Mouse (Mus musculus) kidney, embryonic 15.5 days (tissue): ENCODE measurements around the gene Afap1. TPM values are rescaled to one million over a fixed set of nuclear protein-coding genes. Genes with fewer than 3 reads are reported as not detected.

Experiments
- ATAC-seq: fragments of 200-750 bp; cut with Nextera tagmentation; replicated peaks from 2 replicates; pipeline ENCODE4 v1.8.0; 2017; ENCODE audit warnings: moderate TSS enrichment; ENCODE audit not compliant: low FRiP score
- H3K27ac ChIP-seq: fragments of 300-500 bp; sonication (generic); 2 replicates; pipeline ENCODE4 v1.5.1; 2015; ENCODE audit warnings: mild to moderate bottlenecking, inconsistent platforms
- H3K27me3 ChIP-seq: fragments of 300-500 bp; sonication (generic); 2 replicates; pipeline ENCODE4 v1.6.1; 2015; ENCODE audit warnings: inconsistent platforms
- H3K36me3 ChIP-seq: fragments of 300-500 bp; sonication (generic); 2 replicates; pipeline ENCODE4 v1.6.1; 2015; ENCODE audit warnings: inconsistent platforms
- H3K4me1 ChIP-seq: fragments of 300-500 bp; sonication (generic); 2 replicates; pipeline ENCODE4 v1.6.1; 2015; ENCODE audit warnings: inconsistent platforms
- H3K4me2 ChIP-seq: fragments of 300-500 bp; sonication (generic); 2 replicates; pipeline ENCODE4 v1.6.1; 2015; ENCODE audit warnings: moderate library complexity, mild to moderate bottlenecking, inconsistent platforms
- H3K4me3 ChIP-seq: fragments of 300-500 bp; sonication (generic); replicated peaks from 2 replicates; pipeline ENCODE4 v1.5.1; 2015; ENCODE audit warnings: mild to moderate bottlenecking, inconsistent platforms
- H3K9ac ChIP-seq: fragments of 300-500 bp; sonication (generic); 2 replicates; pipeline ENCODE4 v1.6.1; 2015; ENCODE audit warnings: mild to moderate bottlenecking, inconsistent platforms
- H3K9me3 ChIP-seq: fragments of 300-500 bp; sonication (generic); replicated peaks from 2 replicates; pipeline ENCODE4 v1.6.1; 2016; ENCODE audit warnings: inconsistent platforms
- WGBS: fragments of 180-500 bp; shearing (Covaris S2); methylation state at CpG from one replicate; pipeline ENCODE4 v1.1.7; 2015; ENCODE audit warnings: mixed read lengths; 5-methylcytosine and 5-hydroxymethylcytosine counted together
- polyA plus RNA-seq: library from polyadenylated mRNA; unstranded; fragments of >200 nt; fragmentation: Nextera tagmentation; extraction: Ambion mirVana; gene quantifications from 2 replicates; pipeline ENCODE4 v1.2.1, GENCODE M21; 2015

The Afap1 gene
- polyA plus RNA-seq, 1 experiment from 2014 or later: 25.4 TPM

DNA sequence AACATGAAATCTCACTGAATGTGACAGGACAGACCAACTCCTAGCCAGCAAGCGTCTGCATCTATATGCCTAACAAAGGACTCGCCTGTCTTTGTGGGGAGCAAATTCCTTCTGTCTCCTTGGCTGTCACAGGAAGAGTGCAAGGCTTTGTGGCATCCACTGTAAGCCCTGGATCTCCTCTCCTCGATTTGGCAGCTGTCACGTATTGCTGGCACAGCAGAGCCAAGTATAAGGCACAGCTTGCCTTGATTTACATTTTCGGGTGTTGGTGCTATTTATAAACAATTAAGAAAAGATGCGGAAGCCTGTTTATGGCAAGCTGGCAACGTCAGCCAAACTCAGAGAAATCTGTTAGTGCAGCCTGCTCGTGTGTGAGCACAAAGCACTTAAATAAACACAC, 25.3 kb downstream of the Afap1 start:
- no peak overlapping the region for H3K9ac ChIP-seq
- H3K4me2 ChIP-seq: no peak overlapping the region
- 24% methylated on average over 8 of the region's 8 CpGs for WGBS
- no peak for ATAC-seq
- H3K9me3 ChIP-seq: no peaks in the 10 kb centered on the region
- H3K36me3 ChIP-seq: no peaks in the 10 kb centered on the region
- peaks cover 92% of the 10 kb centered on the region for H3K4me1 ChIP-seq
- H3K27ac ChIP-seq: peak overlapping the region; percentile 63
- H3K27me3 ChIP-seq: no peaks in the 10 kb centered on the region
- no peak overlapping the region for H3K4me3 ChIP-seq

GRCm38 (mm10) chr5:35920076-35920475, 27.0 kb downstream of the Afap1 start:
- no peak overlapping the region for H3K4me3 ChIP-seq

DNA sequence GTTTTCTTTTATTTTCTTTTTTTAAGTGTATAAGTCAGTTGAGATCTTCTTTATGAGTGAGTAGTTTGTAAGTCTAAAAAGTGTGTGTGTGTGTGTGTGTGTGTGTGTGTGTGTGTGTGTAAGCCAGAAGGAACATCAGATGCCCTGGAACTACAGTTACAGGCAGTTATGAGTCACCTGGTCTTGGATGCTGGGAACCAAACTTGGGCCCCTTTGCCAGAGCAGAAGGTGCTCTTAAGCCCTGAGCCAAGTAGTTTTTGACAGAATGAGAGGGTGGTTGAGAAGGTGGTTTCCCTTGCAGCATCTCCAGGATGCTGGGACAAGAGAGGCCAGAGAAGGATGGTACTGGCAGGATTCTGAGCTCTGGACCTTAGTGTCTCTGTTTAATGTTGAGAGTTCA, 27.4 kb downstream of the Afap1 start:
- no peak overlapping the region for H3K4me3 ChIP-seq
- H3K4me1 ChIP-seq: peaks cover 94% of the 10 kb centered on the region
- no peak for ATAC-seq
- no peaks in the 10 kb centered on the region for H3K36me3 ChIP-seq
- H3K27ac ChIP-seq: peak overlapping the region; percentile 92
- no peaks in the 10 kb centered on the region for H3K9me3 ChIP-seq
- no peak overlapping the region for H3K4me2 ChIP-seq
- H3K9ac ChIP-seq: no peak overlapping the region
- no peaks in the 10 kb centered on the region for H3K27me3 ChIP-seq

More at GRCm38 (mm10) chr5:35920076-35920475, 27.0 kb downstream of the Afap1 start:
- Histone ChIP-seq H3K27me3 (no peaks in the 10 kb centered on the region), H3K27ac (no peak overlapping the region), H3K36me3 (no peaks in the 10 kb centered on the region), H3K4me1 (peaks cover 94% of the 10 kb centered on the region), H3K4me2 (no peak overlapping the region), H3K9me3 (no peaks in the 10 kb centered on the region), H3K9ac (no peak overlapping the region)
- 66% methylated on average over 4 of the region's 4 CpGs for WGBS
- ATAC-seq: no peak

DNA sequence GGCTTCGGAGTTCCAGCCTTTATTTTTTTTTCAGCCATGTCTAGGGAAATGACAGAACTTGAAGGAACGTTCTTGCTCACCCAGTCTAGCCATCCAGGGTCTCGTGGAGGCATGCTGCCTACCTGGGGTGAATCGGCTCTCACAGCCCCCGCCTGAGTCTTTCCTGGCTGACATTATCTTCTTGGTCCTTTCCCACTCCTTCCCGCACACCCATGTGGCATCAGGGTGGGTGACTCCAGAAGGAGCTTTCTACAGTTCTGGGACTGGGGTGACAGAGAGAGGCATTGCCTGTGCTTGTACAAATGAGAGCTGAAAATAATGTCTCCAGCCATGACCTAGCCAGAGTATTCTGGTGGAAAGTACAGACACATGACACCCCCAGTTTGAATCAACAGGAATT, 28.0 kb downstream of the Afap1 start:
- H3K27ac ChIP-seq: peak overlapping the region; percentile 92
- H3K36me3 ChIP-seq: no peaks in the 10 kb centered on the region
- H3K4me2 ChIP-seq: peak overlapping the region; percentile 45; the same call in 1 of the 2 replicates
- no peaks in the 10 kb centered on the region for H3K27me3 ChIP-seq
- WGBS: 71% methylated on average over 6 of the region's 6 CpGs
- no peak overlapping the region for H3K9ac ChIP-seq
- H3K9me3 ChIP-seq: no peaks in the 10 kb centered on the region
- H3K4me3 ChIP-seq: no peak overlapping the region
- peaks cover 94% of the 10 kb centered on the region for H3K4me1 ChIP-seq
- ATAC-seq: no peak

- H3K4me2 ChIP-seq: peak overlapping the region; percentile 45
- no peaks in the 10 kb centered on the region for H3K9me3 ChIP-seq
- peaks cover 96% of the 10 kb centered on the region for H3K4me1 ChIP-seq
- no peak overlapping the region for H3K4me3 ChIP-seq
- no peaks in the 10 kb centered on the region for H3K36me3 ChIP-seq
- peak; percentile 89 for ATAC-seq
- no peak overlapping the region for H3K9ac ChIP-seq
- no peaks in the 10 kb centered on the region for H3K27me3 ChIP-seq
- H3K27ac ChIP-seq: peak overlapping the region; percentile 92
- WGBS: 36% methylated on average over 10 of the region's 10 CpGs
Measured at GRCm38 (mm10) chr5:35921595-35922254, 28.6 kb downstream of the Afap1 start.

- Histone ChIP-seq H3K4me2 (no peak overlapping the region), H3K4me3 (no peak overlapping the region), H3K27ac (0 out of 2 replicates have a peak overlapping the region, but pooled peaks have one; percentile 34), H3K36me3 (no peaks in the 10 kb centered on the region), H3K9ac (no peak overlapping the region), H3K27me3 (no peaks in the 10 kb centered on the region), H3K4me1 (peaks cover 90% of the 10 kb centered on the region), H3K9me3 (no peaks in the 10 kb centered on the region)
- WGBS: 75% methylated on average over 6 of the region's 6 CpGs
- ATAC-seq: no peak
Measured at GRCm38 (mm10) chr5:35923448-35923847, 30.3 kb downstream of the Afap1 start.

GRCm38 (mm10) chr5:35925171-35925634, 32.1 kb downstream of the Afap1 start:
- 30% methylated on average over 12 of the region's 12 CpGs for WGBS
- Histone ChIP-seq H3K4me3 (no peak overlapping the region), H3K27me3 (no peaks in the 10 kb centered on the region), H3K4me1 (peaks cover 73% of the 10 kb centered on the region), H3K27ac (peak overlapping the region; percentile 59), H3K9ac (no peak overlapping the region), H3K4me2 (no peak overlapping the region), H3K36me3 (no peaks in the 10 kb centered on the region), H3K9me3 (no peaks in the 10 kb centered on the region)
- ATAC-seq: no peak

- Histone ChIP-seq H3K4me3 (no peak overlapping the region), H3K27me3 (no peaks in the 10 kb centered on the region), H3K9me3 (no peaks in the 10 kb centered on the region), H3K4me1 (peaks cover 67% of the 10 kb centered on the region), H3K36me3 (no peaks in the 10 kb centered on the region), H3K9ac (no peak overlapping the region), H3K27ac (0 out of 2 replicates have a peak overlapping the region, but pooled peaks have one; percentile 38), H3K4me2 (no peak overlapping the region)
- no peak for ATAC-seq
- 85% methylated on average over 8 of the region's 8 CpGs for WGBS
Measured at GRCm38 (mm10) chr5:35926511-35926910, 33.4 kb downstream of the Afap1 start.

DNA sequence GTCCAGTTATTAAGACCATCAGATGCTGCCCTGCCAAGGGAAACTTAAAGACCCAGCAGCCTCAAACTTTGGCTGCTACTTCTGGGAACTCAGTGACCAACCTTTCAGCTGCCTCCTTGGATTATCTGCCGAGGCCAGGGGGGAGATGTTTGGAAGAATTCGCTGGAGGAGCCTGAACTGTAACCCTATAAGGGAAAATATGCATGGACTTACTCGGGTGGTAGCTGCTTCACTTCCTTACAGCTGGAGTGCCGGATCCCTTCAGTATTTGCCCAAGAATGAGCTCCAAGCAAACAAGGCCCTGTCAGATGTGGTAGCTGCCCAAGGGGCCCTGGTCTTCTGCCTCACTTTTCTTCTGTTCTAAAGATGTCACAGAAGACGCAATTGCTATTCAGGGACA, 38.2 kb downstream of the Afap1 start:
- H3K27me3 ChIP-seq: no peaks in the 10 kb centered on the region
- H3K4me2 ChIP-seq: no peak overlapping the region
- H3K4me1 ChIP-seq: peaks cover 48% of the 10 kb centered on the region
- H3K36me3 ChIP-seq: peaks cover 11% of the 10 kb centered on the region
- no peak overlapping the region for H3K4me3 ChIP-seq
- peak overlapping the region; percentile 28; the same call in 1 of the 2 replicates for H3K27ac ChIP-seq
- no peaks in the 10 kb centered on the region for H3K9me3 ChIP-seq
- 51% methylated on average over 5 of the region's 5 CpGs for WGBS
- H3K9ac ChIP-seq: no peak overlapping the region
- ATAC-seq: no peak

- H3K4me1 ChIP-seq: peaks cover 38% of the 10 kb centered on the region
- H3K9ac ChIP-seq: no peak overlapping the region
- H3K9me3 ChIP-seq: no peaks in the 10 kb centered on the region
- H3K36me3 ChIP-seq: peaks cover 20% of the 10 kb centered on the region
- H3K4me3 ChIP-seq: no peak overlapping the region
- no peak overlapping the region for H3K4me2 ChIP-seq
- ATAC-seq: no peak
- H3K27me3 ChIP-seq: no peaks in the 10 kb centered on the region
- no peak overlapping the region for H3K27ac ChIP-seq
- 68% methylated on average over 10 of the region's 10 CpGs for WGBS
Measured at GRCm38 (mm10) chr5:35933059-35933458, 39.9 kb downstream of the Afap1 start.

DNA sequence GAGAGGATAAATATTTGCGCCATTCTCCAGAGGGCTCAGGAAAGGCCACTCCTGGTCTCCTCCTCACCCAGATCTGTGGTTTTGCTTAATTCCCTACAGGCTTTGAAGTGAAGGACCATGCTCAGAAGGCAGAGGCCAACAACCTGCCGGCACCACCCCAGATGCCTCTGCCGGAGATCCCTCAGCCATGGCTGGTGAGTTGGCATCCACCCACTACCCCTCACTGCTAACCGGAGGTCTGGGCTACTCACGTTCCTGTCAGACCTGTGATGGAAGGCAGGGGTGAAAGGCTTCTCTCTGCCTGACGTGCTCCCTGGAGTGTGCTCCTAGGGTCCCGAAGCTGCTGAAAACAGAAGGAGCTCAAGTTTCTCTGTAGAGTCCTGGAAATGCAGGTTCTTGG, 42.8 kb downstream of the Afap1 start:
- no peak for ATAC-seq
- Histone ChIP-seq H3K9me3 (no peaks in the 10 kb centered on the region), H3K4me1 (peaks cover 54% of the 10 kb centered on the region), H3K4me3 (no peak overlapping the region), H3K4me2 (no peak overlapping the region), H3K27ac (no peak overlapping the region), H3K36me3 (peaks cover 20% of the 10 kb centered on the region), H3K9ac (no peak overlapping the region), H3K27me3 (no peaks in the 10 kb centered on the region)
- 75% methylated on average over 7 of the region's 7 CpGs for WGBS

DNA sequence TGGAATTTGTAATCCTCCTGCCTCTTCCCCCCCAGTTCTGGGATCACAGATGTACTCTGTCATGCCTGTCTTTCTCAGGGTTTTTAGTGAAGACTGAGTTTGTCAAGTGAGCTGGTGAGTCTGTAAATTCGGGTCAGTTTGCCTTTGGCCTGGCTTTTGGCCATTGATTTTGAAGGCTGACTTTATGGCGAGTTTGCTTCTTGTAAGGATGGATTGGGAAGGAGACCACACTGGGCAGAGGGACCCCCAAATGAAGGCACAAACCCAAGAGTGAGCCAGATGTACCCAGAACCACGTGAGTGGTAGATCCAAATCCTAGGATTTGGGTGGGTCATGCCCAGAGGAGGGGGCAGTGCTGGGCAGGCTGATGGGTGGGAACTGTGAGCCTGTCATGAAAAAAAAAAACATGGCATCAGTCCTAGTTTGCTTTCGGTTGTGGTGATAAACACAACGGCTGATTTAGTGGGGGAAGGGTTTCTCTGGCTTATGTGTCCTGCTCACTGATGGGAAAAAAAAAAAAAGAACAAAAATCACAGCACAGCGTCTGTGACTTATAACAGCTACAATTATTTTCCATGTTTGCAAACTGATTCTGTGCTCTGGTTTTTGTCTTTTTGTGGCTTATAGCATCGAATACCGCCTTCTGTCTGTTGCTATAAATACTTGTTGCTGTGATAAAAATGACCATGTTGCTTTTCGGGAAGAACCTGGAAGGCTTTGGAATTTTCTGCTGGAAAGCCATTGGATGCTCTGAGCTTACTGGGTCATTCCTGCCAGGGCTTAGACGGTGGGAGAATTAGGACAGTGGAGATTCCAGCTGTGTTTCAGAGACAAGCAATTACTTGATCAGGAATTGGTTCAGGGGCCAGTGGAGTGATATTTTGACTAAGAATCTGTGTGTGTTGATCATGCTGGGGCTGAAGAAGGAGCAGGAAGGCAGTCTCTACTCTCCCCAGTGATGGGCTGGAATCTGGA, 45.4 kb downstream of the Afap1 start:
- Histone ChIP-seq H3K9ac (no peak overlapping the region), H3K27ac (peak overlapping the region; percentile 41), H3K36me3 (peaks cover 29% of the 10 kb centered on the region), H3K9me3 (no peaks in the 10 kb centered on the region), H3K4me3 (no peak overlapping the region), H3K4me1 (peaks cover 41% of the 10 kb centered on the region), H3K4me2 (no peak overlapping the region), H3K27me3 (no peaks in the 10 kb centered on the region)
- WGBS: 67% methylated on average over 10 of the region's 10 CpGs
- no peak for ATAC-seq
